Mouse (Mus musculus) cerebellum, adult 2 months (tissue): ENCODE results near the gene Ezh1.

Experiments used
- CTCF ChIP-seq: fragments of 200-500 bp; IDR thresholded peaks from 2 replicates; pipeline ENCODE4 v1.5.1; 2011; ENCODE audit warnings: low read depth, mild to moderate bottlenecking, control low read depth, low read length, moderate library complexity, borderline replicate concordance; ENCODE audit not compliant: insufficient read depth
- POLR2A ChIP-seq: fragments of 200-500 bp; IDR thresholded peaks from 2 replicates; pipeline ENCODE4 v1.6.1; 2011; ENCODE audit warnings: low read length, control low read depth, borderline replicate concordance; ENCODE audit not compliant: insufficient read depth

- TF ChIP-seq POLR2A (0 out of 2 replicates have a peak, but pooled peaks have one; percentile 8), CTCF (no peak)
These were observed 47.0 kb downstream of the Ezh1 start for GRCm38 (mm10) chr11:101179306-101179705.
